Mouse (Mus musculus): Measurements from ENCODE around the gene Cnga3.

- TF ChIP-seq CTCF (IDR thresholded peaks at IDR 0.05): no peak
- no peak for TF ChIP-seq POLR2A (IDR thresholded peaks at IDR 0.05; ENCODE audit: insufficient read depth, low read depth, low read length)
These were observed 82.2 kb downstream of the Cnga3 start for GRCm38 (mm10) chr1:37296414-37296813.

Measured in heart, adult 2 months (tissue).